Mouse (Mus musculus): Measurements from ENCODE around the gene Grk1. TPM values are rescaled to one million over a fixed set of nuclear protein-coding genes. Genes with fewer than 3 reads are reported as not detected.

The Grk1 gene
- total RNA-seq, 2 experiments from 2014 or later = not detected

Other genes with a start within 250 kb of the Grk1 start
- 100 to 1,000 TPM; 269 to 280 TPM for gene Lamp1, start 245.9 kb upstream of the Grk1 start, total RNA-seq (2021)
- gene Grtp1, start 204.5 kb upstream of the Grk1 start, total RNA-seq (2021) = 1 to 10 TPM; 5.1 to 5.2 TPM
- gene Adprhl1, start 150.9 kb upstream of the Grk1 start, total RNA-seq (2021) = 1 to 10 TPM; 1.0 to 1.6 TPM
- gene Dcun1d2, start 117.0 kb upstream of the Grk1 start, total RNA-seq (2021) = 10 to 100 TPM; 41.3 to 43.8 TPM
- 10 to 100 TPM; 45.9 to 46.8 TPM for gene Tmco3, start 116.9 kb upstream of the Grk1 start, total RNA-seq (2021)
- gene Tfdp1, start 66.3 kb upstream of the Grk1 start, total RNA-seq (2021) = 10 to 100 TPM; 50.1 to 59.3 TPM
- not detected for gene Atp4b, start 8.3 kb upstream of the Grk1 start, total RNA-seq (2021)
- 1 to 10 TPM; 4.3 to 4.7 TPM for gene Tmem255b, start 30.1 kb downstream of the Grk1 start, total RNA-seq (2021)
- 100 to 1,000 TPM in 1 of 2 experiments, 10 to 100 TPM in 1; 95.8 to 103 TPM for gene Gas6, start 89.4 kb downstream of the Grk1 start, total RNA-seq (2021)
- gene 1700029H14Rik, start 157.4 kb downstream of the Grk1 start, total RNA-seq (2021) = not detected